Mouse (Mus musculus) CD4-positive, CD25-positive, alpha-beta regulatory T cell, adult 2 months (primary cell): ENCODE measurements around the gene Tlcd2.

Source experiments
- DNase-seq: peaks from one replicate; pipeline ENCODE4 v3.0.0-alpha.2; 2012; ENCODE audit warnings: low read depth, low spot score

The Tlcd2 gene

DNA sequence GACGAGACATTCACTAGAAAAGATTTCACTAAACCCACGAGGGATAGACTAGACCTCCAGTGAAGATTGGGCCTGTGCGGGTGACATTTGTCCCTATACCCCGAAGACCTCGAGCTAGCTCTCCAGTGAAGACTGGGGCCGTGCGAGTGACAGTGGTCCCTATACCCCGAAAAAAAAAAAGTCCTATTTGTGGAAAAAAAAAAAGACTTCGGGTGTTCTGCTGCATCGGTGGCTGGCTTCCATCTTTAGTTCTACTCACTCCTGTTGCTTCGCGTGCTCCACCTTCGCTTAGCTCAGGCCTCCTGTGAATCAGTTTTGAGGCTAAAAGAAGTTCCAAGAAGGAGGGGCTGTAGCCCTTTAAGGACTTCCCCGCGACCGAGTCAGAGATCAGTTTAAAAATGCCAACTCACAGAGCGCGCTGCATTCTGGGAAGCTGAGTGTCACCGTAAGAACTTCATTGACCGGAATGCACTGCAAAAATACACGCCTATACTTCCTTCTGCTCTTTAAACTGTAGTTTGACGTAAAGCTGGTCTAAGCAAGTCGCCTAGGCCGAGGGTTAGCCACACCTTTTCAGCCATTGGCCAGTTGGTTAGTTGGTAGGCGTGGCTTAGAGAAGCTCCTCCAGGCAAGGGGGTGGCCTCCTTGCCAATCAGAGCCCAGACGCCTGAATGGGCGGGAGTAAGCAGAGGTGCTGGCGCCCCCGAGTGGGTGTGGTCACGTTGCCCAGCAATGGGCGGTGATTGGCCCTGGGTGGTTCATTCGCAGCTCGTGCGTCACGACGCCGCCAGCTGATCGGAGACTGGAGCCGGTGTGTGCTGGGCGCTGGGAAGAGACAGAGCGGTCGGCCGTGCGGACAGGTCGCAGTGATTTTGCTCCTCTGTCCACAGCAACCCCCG, at the start of gene Tlcd2:
Tlcd2 (plus strand) TSS at position 872 of the 899 bp plus-strand sequence.
- peak; percentile 100 for DNase-seq

DNA sequence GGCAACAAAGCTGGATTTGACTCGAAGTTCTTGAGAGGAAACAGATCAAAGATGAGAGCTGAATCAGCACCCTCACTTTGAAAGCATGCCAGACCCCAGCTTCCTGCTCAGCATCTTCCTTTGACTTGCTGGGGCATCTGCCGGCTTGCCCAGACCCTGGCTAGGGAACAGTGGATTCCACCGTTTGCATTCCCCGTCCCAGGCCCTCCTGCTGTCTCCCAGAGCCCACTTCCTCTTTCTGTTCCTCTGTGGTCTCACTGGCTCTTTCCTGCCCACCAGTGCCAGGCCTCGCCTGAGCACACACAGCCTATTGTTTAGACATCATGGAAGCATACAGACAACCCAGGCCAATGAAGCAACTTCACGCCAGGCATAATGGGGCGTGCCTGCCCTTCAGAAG, 46.4 kb upstream of the Tlcd2 start:
- DNase-seq: peak; percentile 43

DNA sequence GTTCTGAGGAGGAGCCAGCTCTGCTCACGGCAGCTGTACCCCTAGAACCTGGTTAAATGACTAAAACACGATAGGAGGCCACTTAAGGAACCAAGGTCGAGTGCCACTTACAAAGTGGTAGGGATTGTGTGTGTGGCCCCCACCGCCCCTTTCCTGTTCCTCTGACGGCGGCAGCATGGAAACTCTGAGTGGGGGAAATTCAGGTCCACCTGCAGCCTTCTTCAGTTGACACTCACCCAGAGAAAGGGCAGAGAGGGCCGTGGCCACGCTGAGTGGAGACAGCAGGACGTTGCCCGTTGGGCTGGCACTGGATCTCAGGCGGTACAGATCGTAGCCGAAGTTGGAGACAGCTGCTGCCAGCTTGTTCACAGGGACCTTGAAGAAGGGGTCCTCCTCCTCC, 45.5 kb upstream of the Tlcd2 start:
- DNase-seq: peak; percentile 26

DNA sequence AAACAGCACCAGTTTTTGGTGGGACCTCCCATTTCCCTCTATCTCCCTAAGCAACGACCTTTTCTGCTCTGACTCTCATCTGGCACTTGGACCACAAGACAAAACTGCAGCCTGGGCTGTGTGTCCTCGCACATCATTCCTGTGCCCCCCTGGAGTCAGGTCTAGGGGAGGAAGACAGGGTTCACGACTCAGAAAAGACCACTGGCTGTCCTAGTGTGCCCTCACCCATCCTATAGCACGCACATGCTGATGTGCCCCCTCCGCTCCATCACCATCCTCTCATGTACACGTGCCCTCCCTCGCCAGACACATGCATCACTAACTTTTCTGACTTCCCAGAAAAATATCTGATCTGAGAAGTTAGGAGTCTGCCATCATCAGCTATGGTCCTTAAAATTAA, 41.5 kb upstream of the Tlcd2 start:
- DNase-seq: no peak

DNA sequence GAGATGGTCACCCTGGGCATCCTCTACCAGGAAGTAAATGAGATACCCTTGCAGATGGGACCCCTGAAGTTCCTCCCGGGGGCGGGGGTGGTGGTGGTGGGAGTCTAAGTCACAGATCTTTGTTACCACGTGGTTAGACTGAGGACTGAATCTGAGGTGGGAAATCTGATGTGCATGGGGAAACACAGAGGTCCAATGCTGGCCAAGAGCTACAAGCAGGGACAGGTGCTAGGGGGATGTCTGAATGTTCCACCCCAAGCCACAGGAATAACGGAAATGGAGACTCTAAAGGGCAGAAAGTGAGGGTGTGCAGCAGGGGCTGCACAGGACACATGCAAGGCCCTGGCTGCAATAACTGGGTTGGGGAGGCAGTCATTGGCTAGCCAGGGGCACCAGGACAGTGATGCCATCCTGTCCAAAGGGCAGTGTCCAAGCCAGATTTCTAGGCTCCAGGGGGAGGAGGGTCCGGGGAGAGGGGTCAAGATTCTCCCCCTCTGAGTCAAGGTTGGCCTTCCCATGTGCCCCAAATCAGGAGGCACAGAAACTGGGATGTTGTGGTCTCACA, 40.6 kb upstream of the Tlcd2 start:
- DNase-seq: no peak

DNA sequence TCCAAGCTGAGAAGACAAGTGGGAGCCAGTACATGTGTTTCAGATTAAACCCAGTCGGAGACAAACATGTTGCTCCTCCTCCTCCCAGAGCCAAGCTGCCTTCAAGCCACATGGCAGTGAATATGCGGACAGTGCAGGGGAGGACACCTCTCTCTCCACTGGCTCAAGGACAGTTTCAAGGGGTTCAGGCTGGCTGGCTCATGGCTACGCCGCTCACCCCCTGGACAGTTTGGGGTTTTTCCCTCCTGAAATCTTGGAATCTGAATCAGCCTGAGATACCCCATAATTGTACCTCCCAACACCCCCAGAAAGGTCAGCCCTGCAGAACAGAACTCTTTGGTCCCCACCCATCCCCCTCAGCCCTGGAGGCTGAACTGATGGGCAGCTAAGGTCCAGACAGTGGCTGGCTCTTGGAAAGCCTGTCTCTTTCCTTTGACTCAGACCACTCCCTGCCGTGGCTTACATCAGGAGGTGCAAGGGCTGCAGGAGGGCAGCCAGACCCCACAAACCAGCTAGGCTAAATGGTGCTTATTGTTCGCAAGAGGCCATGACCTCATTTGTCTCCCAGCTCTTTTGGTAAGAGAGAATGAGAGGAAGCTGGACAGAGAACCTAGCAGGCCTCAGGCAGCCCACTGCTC, 40.0 kb upstream of the Tlcd2 start:
- DNase-seq: no peak

DNA sequence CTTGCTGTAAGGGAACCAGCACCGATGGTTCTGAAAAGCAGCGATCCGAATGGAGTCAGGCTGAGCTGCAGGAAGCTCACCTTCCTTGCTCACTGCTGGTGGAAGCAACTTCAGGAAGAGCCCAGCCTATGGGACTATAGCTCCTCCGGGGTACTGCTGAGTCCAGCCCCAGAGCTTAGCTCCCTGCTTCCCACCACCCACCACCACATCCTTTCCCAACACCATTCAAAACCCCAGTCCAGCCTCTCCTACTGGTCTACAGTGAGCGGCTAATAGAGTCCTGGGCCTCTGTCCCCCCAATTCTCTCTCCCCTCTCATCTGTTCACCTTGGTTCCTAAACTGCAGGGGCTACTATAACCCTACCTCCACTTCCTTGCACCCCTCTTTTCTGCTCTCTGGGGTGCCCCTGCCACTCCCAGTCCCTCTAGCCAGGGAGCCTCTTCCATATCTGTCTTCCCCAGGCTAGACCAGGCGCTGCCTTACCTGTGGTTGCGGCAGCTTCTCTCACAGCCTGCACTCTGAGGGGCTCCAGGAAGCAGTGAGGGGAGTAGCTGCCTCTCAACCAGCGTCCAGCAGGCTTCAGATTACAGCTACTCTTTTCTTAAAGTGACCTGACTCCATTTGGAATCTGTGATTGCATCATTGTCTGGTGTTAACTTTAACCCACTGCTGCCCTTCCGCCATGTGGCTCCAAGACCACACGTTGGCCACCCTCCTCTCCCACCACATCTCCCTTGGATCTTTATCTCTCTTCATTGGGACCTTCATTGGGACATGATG, 39.3 kb upstream of the Tlcd2 start, which contains the start of gene Serpinf1:
Serpinf1 (minus strand) TSS at position 689 of the 780 bp plus-strand sequence.
- DNase-seq: no peak

DNA sequence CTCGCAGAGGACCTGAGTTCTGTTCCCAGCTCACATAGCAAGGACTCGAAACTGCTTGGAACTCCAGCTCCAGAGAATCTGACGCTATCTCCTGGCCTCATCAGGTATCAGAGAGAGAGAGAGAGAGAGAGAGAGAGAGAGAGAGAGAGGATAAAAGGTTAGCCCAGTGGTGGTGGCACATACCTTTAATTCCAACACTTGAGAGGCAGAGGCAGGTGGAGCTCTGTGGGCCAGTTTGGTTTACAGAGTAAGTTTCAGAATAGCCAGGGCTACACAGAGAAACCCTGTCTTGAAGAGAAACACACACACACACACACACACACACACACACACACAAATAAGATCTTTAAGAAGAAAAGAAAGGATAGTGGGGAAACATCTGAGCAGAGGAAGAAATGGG, 38.4 kb upstream of the Tlcd2 start:
- no peak for DNase-seq

DNA sequence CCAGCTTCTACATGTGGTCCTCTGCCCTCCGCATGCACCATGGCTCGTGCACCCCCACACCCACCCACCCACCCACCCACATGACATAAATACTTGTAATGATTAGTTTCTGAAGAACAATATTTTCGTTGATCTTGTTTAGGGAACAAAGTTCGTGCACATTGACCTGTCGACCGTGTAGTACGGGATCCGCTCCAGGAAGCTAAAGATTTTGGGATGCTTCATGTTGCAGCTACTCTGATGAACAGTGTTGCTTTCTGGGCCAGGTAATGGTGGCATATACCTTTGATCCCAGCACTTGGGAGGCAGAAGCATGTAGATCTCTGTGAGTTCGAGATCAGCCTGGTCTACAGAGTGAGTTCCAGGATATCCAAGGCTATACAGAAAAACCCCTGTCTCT, 37.5 kb upstream of the Tlcd2 start:
- no peak for DNase-seq

DNA sequence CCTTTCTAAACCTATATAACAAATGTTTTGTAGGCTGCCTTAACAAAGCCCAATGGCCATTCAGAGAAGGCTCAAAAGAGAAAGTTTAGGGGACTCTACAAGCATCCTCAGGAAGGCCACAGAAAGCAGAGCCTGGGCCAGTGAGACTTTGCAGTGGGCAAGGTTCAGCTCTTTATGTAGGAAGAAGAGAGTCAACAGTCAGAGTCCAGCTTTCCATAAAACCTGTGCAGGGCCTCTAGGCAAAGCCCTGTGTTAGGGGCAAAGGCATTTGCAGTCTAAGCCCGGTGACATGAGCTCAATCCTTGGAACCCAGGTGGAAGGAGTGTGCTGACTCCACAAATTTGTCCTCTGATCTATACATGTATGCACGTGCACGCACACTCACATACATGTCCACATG, 37.1 kb upstream of the Tlcd2 start:
- DNase-seq: no peak

DNA sequence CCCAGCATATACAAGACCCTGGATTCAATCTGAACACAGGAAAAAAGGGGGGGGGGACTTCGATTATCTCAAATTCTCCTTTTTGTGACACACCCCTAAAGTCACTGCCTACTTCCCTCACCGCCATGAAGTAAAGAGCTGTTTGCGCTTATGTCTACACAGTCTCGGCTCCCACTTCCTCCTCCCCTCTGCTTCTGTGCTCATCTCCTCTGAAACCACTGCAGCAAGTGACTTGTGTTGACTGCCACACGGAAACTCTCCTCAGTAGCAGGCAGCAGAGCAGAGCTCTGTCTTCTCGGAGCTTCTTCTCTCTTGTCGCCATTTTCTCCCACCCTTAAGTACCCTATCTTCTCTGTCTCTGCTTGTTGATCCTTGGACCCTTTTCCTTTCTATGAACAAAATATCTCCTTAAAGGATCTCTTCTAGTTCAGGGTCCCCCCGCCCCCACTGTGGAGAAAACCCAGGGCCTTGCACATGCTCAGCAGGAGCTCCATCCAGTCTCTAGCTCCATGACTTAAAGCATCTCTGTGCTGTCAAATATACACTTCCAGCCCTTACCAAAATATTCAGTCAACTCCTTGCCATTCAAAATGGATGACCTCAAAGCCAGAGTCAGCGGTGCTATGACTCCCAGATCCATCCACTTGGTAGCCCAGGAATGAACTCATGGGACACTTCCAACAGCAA, 32.4 kb upstream of the Tlcd2 start:
- peak; percentile 75 for DNase-seq

DNA sequence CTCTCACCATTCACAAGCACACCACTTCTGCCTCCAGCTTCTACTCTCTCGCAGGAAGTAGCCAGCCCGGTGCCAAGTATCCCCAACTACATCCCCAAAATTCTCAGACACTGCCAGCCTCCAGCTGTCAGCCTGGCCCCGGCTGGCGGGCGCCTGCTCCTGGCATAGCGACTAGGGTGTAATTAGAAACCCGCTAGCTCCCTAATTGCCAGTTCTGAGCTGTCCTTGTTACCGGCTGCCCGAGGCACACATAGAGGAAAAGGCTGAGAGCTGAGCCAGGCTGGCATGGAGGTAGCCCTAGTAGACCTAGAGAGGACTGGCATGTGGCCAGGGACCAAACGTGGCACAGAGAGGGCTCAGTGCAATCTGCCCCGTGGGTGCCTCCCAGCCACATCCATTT, 30.2 kb upstream of the Tlcd2 start:
- DNase-seq: no peak

DNA sequence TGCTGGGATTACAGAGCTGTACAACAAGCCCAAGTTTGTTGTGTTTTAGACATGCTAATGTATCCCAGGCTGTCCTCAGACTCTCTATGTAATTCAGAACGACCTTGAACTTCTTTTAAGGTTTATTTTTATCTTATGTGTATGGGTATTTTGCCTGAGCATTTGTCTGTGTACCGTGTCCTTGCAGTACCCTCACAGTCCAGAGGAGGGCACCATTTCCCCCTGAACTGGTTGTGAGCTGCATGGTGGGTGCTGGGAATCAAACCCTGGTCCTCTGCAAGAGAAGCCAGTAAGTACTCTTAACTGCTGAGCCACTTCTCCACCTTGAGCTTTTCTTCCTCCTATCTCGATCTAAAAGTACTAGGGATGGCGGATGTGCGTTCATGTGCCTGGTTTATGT, 27.4 kb upstream of the Tlcd2 start:
- DNase-seq: no peak

DNA sequence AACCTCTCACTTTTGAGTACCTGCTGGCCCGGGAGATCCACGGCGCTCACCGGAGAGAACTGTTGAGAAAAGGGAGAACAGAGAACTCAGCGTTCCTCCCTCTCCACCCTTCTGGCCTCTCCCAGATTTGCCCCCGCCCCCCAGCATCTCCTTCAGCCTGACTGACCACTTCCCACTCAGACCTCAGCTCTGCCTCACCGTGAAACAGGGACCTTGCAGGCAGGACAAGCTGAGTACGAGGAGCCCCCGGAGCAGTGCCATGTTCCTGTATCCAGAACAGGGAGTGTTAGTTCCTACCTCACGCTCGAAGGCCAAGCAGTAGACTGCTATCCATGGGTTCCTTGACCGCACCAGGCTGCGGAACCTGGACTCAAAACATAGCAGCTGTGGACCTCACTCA, 23.3 kb upstream of the Tlcd2 start:
- no peak for DNase-seq

DNA sequence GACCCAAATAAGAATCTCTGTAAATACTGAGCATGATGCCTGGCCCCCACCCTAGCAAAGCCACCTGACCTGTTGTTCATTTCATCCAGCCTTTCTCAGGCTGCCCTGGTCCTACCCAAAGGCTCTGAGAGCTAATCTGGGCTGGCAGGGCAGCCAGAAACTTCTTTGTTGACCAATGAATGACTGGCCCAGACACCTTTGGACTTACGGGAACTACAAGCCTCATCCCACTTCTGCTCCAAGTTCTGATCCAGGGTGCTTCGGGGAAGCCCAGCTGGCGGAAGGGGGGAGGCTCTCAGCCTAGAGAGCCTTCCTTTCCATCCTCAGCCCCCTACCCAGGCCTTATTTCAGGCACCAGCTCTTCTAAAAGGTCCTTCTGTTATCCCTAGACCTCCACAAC, 22.7 kb upstream of the Tlcd2 start:
- DNase-seq: no peak

DNA sequence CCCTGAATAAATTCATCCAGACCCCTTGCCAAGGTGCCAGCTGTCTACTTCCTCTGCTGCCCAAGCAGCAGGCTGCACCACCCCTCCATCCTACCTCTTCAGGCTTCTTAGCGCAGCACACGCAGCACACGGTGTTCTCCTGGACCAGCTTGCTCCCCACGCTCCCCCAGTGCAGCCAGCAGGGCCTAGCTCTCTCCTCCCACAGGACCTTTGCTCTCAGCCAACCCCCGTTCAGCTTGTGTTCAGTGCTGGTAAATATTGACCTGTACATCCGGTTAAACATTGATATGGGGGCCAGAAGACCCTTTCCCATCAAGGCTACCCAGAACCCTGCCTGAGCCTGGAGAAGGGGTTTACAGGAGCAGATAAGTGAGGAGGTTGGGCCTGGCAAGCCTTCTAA, 22.2 kb upstream of the Tlcd2 start, which contains the start of gene Serpinf2:
Serpinf2 (minus strand) TSS at position 229 of the 400 bp plus-strand sequence.
- no peak for DNase-seq

DNA sequence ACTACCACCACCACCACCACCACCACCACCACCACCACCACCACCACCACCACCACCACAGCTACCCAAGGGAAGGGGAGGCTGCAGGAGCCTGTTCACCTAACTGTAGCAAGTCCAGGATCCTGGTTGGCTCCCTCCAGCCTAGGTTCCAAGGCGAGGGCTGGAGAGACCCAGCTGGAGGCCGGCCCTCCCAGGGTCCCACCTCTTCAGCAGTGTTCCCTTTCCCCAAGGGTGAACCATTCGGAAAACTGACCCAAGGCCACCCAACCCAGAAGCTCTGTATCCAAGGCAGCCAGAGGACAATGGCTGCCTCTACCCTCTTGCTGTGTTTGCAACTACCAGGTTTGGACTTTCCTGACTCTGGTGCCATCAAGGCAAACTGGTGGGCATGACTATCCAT, 21.6 kb upstream of the Tlcd2 start:
- no peak for DNase-seq

DNA sequence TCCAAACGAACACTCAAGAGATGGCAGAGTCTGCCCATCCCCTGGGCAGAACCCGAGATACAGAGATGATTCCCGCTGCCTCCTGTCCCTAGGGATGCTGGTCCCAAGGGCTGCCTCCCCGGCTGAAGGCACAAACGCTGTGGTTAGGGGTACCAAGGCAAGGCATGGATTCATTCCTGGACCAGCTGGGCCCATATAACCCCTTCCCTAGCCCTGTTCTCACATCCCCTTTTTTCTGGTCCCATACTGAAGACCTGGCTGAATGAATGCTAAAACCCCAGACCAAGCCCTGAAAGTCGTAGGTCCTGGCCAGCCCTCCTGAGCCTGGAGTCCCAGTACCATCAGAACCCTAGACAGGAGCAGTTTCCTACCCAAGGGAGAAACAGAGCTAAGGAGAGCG, 20.5 kb upstream of the Tlcd2 start:
- DNase-seq: no peak

DNA sequence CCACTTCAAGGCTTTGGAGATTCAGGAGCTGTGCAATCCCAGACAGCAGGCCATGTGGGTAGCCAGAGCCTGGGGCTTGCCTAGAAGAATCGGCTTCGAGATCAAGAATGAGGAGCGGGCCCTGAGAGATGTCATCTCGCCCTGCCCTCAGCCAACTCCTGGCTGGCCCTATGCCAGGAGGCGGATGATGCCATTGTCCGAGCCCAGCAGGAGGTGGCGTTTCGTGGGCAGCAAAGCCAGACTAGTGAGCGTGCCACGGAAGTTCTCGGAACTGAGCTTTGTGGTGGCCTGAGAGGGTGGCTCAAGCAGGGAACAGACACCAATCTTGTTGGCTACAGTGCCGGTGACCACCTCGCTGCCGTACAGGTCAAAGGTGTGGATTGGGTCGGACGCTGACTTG, 19.9 kb upstream of the Tlcd2 start:
- DNase-seq: no peak

DNA sequence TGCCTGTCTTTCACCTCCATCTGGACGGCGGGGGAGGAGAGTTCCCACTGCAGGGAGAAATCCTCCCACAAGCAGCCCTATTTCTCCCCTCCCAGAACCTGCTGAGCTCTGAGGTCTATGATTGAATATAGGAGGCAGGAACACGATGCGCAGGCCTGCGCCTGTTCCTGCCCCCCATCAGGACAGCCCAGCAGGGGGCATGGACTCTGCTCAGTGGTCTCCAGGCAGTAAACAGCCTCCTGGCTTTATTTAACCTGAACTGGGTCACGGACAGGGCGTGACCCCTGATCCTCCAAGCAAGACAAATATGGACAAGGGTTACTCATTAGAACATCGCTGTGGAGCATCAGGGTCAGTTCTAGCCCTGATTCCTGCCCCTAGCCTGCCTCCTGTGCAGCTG, 17.8 kb upstream of the Tlcd2 start:
- no peak for DNase-seq

DNA sequence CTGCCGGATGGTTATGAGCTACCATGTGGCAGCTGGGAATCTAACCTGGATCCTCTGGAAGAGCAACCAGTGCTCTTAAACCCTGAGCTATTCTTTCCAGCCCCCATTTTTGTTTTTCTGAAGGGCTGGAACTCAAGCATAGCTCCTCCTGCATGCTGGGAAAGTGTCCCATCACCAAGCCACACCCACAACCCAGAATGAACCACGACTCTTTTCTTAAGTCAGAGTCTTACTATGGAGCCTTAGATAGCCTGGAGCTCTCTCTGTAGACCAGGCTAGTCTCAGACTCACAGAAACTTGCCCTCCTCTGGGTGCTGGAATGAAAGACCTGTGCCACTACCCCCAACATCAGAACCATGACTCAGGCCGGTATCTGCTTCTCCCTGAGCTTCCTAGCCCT, 12.9 kb upstream of the Tlcd2 start:
- no peak for DNase-seq
